Mouse (Mus musculus) small intestine, adult 2 months (tissue): Measurements from ENCODE around the gene Hnf1a. TPM values are rescaled to one million over a fixed set of nuclear protein-coding genes. Genes with fewer than 3 reads are reported as not detected.
A peak's percentile ranks its signal among the peaks of the same experiment; 100 is the strongest.

Experiments
- H3K27ac ChIP-seq: fragments of 200-500 bp; 2 replicates; pipeline ENCODE4 v1.5.1; 2012; ENCODE audit warnings: low read depth, low read length, control low read depth, inconsistent platforms; ENCODE audit not compliant: insufficient read depth
- H3K27me3 ChIP-seq: fragments of 200-500 bp; 2 replicates; pipeline ENCODE4 v1.6.1; 2012; ENCODE audit warnings: mild to moderate bottlenecking, moderate library complexity, low read length, inconsistent platforms; ENCODE audit not compliant: control insufficient read depth, insufficient read depth
- H3K36me3 ChIP-seq: fragments of 200-500 bp; 2 replicates; pipeline ENCODE4 v1.6.1; 2012; ENCODE audit warnings: mild to moderate bottlenecking, low read length, control low read depth, inconsistent platforms; ENCODE audit not compliant: control insufficient read depth, insufficient read depth
- H3K4me1 ChIP-seq: fragments of 200-500 bp; 2 replicates; pipeline ENCODE4 v1.6.1; 2012; ENCODE audit warnings: low read length, inconsistent platforms, mixed read lengths; ENCODE audit not compliant: control insufficient read depth, insufficient read depth, insufficient read length
- H3K4me3 ChIP-seq: fragments of 200-500 bp; 2 replicates; pipeline ENCODE4 v1.5.1; 2012; ENCODE audit warnings: low read depth, mild to moderate bottlenecking, control low read depth, inconsistent platforms, low read length, moderate library complexity
- CTCF ChIP-seq: fragments of 200-500 bp; IDR thresholded peaks from 2 replicates; pipeline ENCODE4 v1.5.1; 2012; ENCODE audit warnings: low read depth, mild to moderate bottlenecking, control low read depth, inconsistent platforms, low read length, moderate library complexity, mixed read lengths; ENCODE audit not compliant: insufficient replicate concordance, insufficient read length; ENCODE audit errors: extremely low read depth
- POLR2A ChIP-seq: fragments of 200-500 bp; IDR thresholded peaks from 2 replicates; pipeline ENCODE4 v1.6.1; 2012; ENCODE audit warnings: low read depth, mild to moderate bottlenecking, control low read depth, inconsistent platforms, low read length, moderate library complexity
- WGBS: fragments of 180-500 bp; shearing (Covaris S2); methylation state at CpG from one replicate; pipeline ENCODE4 v1.1.7; 2018; 5-methylcytosine and 5-hydroxymethylcytosine counted together
- polyA plus RNA-seq: library from polyadenylated mRNA; depleted of rRNA; stranded (reverse); fragments of >200 nt; gene quantifications from 2 replicates; pipeline ENCODE4 v1.2.3, GENCODE M21; 2012; rRNA removed

Hnf1a gene
- polyA plus RNA-seq: 24.1 and 46.9 TPM in 2 replicates

DNA sequence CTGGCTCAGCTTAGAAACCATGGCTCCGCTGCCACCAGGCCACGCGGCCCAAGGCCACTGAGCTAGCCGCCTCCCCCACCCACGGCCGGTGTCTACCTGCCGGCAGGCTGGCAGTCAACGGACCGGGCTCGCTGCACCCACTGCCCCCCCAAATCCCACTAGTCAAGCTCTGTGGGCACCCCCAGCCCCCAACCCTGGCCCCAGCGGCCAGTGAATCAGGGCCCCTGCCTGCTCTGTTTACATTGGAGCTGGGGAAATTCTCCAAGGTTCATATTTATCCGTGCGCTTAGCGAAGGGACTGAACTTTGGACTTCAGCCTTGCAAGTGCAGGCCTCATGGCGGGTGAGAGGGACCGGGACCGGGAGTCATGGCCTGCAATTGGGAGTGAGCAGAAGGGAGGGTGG, at the start of gene Hnf1a:
Gene Hnf1a (minus strand): TSS at position 271 of the 404 bp plus-strand sequence.
- peak within 1 kb of the TSS; percentile 75 for H3K4me3 ChIP-seq
- no peak for TF ChIP-seq CTCF
- no peak for TF ChIP-seq POLR2A
- WGBS: 25% methylated on average over 17 of the region's 17 CpGs
- H3K36me3 ChIP-seq: 0 out of 2 replicates have a peak, but pooled peaks cover 4% of the 10 kb centered on the region
- peaks cover 12% of the 10 kb centered on the region for H3K4me1 ChIP-seq
- H3K27ac ChIP-seq: peak within 1 kb of the TSS; percentile 98
- H3K27me3 ChIP-seq: no peaks in the 10 kb centered on the region

- H3K4me3 ChIP-seq: no peak overlapping the region
- peaks cover 15% of the 10 kb centered on the region for H3K4me1 ChIP-seq
- no peaks in the 10 kb centered on the region for H3K36me3 ChIP-seq
- peak overlapping the region; percentile 12; the same call in 1 of the 2 replicates for H3K27ac ChIP-seq
- no peaks in the 10 kb centered on the region for H3K27me3 ChIP-seq
- WGBS: 9% methylated on average over 4 of the region's 4 CpGs
- no peak for TF ChIP-seq CTCF
- no peak for TF ChIP-seq POLR2A
Observed at GRCm38 (mm10) chr5:115018813-115019212, 47.9 kb upstream of the Hnf1a start.

DNA sequence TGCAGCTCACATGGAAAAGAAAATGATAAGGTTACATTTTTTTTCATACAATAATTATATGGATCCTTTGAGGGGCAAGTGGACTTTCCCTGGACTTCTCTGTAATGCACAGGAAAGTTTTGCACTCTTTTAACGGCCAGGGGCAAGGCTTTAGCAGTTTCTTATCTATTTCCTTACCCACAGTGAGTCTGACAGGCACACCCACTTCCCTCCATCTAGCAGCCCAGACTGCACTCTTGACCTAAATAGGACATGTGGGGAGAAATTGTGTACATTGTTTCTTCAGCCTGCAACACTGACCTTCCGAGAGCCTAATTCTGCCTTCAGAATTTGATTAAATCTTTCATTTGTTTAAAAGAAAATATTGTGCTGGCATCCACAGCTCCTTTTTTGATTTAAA, 47.4 kb upstream of the Hnf1a start:
- H3K4me3 ChIP-seq: no peak overlapping the region
- H3K4me1 ChIP-seq: peaks cover 19% of the 10 kb centered on the region
- no peak for TF ChIP-seq POLR2A
- no peak for TF ChIP-seq CTCF
- no peaks in the 10 kb centered on the region for H3K36me3 ChIP-seq
- H3K27me3 ChIP-seq: no peaks in the 10 kb centered on the region
- H3K27ac ChIP-seq: no peak overlapping the region
- WGBS: 2% methylated on average over 2 of the region's 2 CpGs

- Histone ChIP-seq H3K4me1 (peaks cover 19% of the 10 kb centered on the region), H3K27ac (no peak overlapping the region), H3K36me3 (no peaks in the 10 kb centered on the region), H3K27me3 (no peaks in the 10 kb centered on the region), H3K4me3 (no peak overlapping the region)
- TF ChIP-seq POLR2A (no peak), CTCF (no peak)
- WGBS: 17% methylated on average over 4 of the region's 4 CpGs
Observed at GRCm38 (mm10) chr5:115015121-115015520, 44.2 kb upstream of the Hnf1a start.

GRCm38 (mm10) chr5:115014570-115014969, 43.7 kb upstream of the Hnf1a start:
- H3K4me1 ChIP-seq: peaks cover 19% of the 10 kb centered on the region
- WGBS: 7% methylated on average over 1 of the region's 1 CpGs

GRCm38 (mm10) chr5:115013436-115013835, 42.5 kb upstream of the Hnf1a start:
- no peak for TF ChIP-seq POLR2A
- no peak for TF ChIP-seq CTCF
- H3K36me3 ChIP-seq: no peaks in the 10 kb centered on the region
- H3K4me3 ChIP-seq: no peak overlapping the region
- peaks cover 21% of the 10 kb centered on the region; the same call in 1 of the 2 replicates for H3K4me1 ChIP-seq
- no peak overlapping the region for H3K27ac ChIP-seq
- 48% methylated on average over 3 of the region's 3 CpGs for WGBS
- H3K27me3 ChIP-seq: no peaks in the 10 kb centered on the region

More at GRCm38 (mm10) chr5:115014570-115014969, 43.7 kb upstream of the Hnf1a start:
- Histone ChIP-seq H3K36me3 (no peaks in the 10 kb centered on the region), H3K27me3 (no peaks in the 10 kb centered on the region), H3K27ac (0 out of 2 replicates have a peak overlapping the region, but pooled peaks have one; percentile 17), H3K4me3 (no peak overlapping the region)
- TF ChIP-seq POLR2A (no peak), CTCF (no peak)

- peaks cover 25% of the 10 kb centered on the region for H3K4me1 ChIP-seq
- WGBS: under 1% methylated on average over 63 of the region's 63 CpGs
- peak overlapping the region; percentile 94 for H3K4me3 ChIP-seq
- H3K36me3 ChIP-seq: no peaks in the 10 kb centered on the region
- TF ChIP-seq POLR2A: no peak
- TF ChIP-seq CTCF: no peak
- no peaks in the 10 kb centered on the region for H3K27me3 ChIP-seq
- peak overlapping the region; percentile 41 for H3K27ac ChIP-seq
Observed at GRCm38 (mm10) chr5:115011519-115012261, 40.8 kb upstream of the Hnf1a start.

- H3K4me3 ChIP-seq: peak overlapping the region; percentile 94
- 2% methylated on average over 54 of the region's 57 CpGs for WGBS
- peak overlapping the region; percentile 41 for H3K27ac ChIP-seq
- H3K27me3 ChIP-seq: no peaks in the 10 kb centered on the region
- peaks cover 24% of the 10 kb centered on the region for H3K4me1 ChIP-seq
- TF ChIP-seq POLR2A: no peak
- no peak for TF ChIP-seq CTCF
- no peaks in the 10 kb centered on the region for H3K36me3 ChIP-seq
Observed at GRCm38 (mm10) chr5:115011217-115011518, 40.3 kb upstream of the Hnf1a start.
